Mouse (Mus musculus) midbrain, embryonic 12.5 days (tissue): ENCODE data around the gene Treml2. TPM values are rescaled to one million over a fixed set of nuclear protein-coding genes. Genes with fewer than 3 reads are reported as not detected.

Experiments
- ATAC-seq: fragments of 200-750 bp; cut with Nextera tagmentation; 2 replicates; pipeline ENCODE4 v1.8.0; 2017; ENCODE audit warnings: low read depth, moderate TSS enrichment, moderate library complexity; ENCODE audit not compliant: low FRiP score
- H3K27ac ChIP-seq: fragments of 300-500 bp; sonication (generic); replicated peaks from 2 replicates; pipeline ENCODE4 v1.5.1; 2016; ENCODE audit warnings: mild to moderate bottlenecking
- H3K27me3 ChIP-seq: fragments of 300-500 bp; sonication (generic); 2 replicates; pipeline ENCODE4 v1.6.1; 2016; ENCODE audit warnings: mild to moderate bottlenecking
- H3K36me3 ChIP-seq: fragments of 300-500 bp; sonication (generic); 2 replicates; pipeline ENCODE4 v1.6.1; 2016
- H3K4me1 ChIP-seq: fragments of 300-500 bp; sonication (generic); 2 replicates; pipeline ENCODE4 v1.6.1; 2016
- H3K4me2 ChIP-seq: fragments of 300-500 bp; sonication (generic); replicated peaks from 2 replicates; pipeline ENCODE4 v1.6.1; 2016; ENCODE audit warnings: mild to moderate bottlenecking, moderate library complexity
- H3K4me3 ChIP-seq: fragments of 300-500 bp; sonication (generic); 2 replicates; pipeline ENCODE4 v1.5.1; 2016; ENCODE audit warnings: mild to moderate bottlenecking
- H3K9ac ChIP-seq: fragments of 300-500 bp; sonication (generic); replicated peaks from 2 replicates; pipeline ENCODE4 v1.6.1; 2016; ENCODE audit warnings: mild to moderate bottlenecking, moderate library complexity
- H3K9me3 ChIP-seq: fragments of 300-500 bp; sonication (generic); 2 replicates; pipeline ENCODE4 v1.6.1; 2016; ENCODE audit warnings: mild to moderate bottlenecking
- WGBS: fragments of 180-500 bp; shearing (Covaris S2); methylation state at CpG from one replicate; pipeline ENCODE4 v1.1.7; 2016; 5-methylcytosine and 5-hydroxymethylcytosine counted together
- polyA plus RNA-seq: library from polyadenylated mRNA; unstranded; fragments of >200 nt; fragmentation: Nextera tagmentation; extraction: Ambion mirVana; gene quantifications from 2 replicates; pipeline ENCODE4 v1.2.1, GENCODE M21; 2016

Gene Treml2
- 0.17 and 0.26 TPM in 2 replicates for polyA plus RNA-seq

DNA sequence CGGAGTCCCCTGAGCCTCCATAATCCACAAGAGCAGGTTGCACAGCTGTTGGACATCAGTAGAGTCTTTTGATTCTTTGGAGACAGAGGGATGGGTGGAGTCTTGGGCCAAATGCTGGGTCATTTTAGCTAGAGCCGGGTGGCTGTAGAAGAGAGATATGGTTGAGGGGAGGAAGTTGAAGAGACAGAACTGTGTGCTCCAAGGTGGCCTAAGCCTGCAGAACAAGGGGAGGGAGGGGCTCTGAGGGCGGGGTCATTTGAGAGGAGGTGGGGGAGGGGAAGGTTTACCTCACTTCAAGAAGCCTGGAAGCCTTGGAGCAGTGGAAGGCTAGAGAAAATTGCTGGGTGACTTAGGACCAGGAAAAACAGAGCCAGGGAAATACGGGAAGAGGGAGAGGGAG is at the start of gene Treml2:
Gene Treml2 (plus strand): TSS at position 296 of the 400 bp plus-strand sequence.
- H3K4me2 ChIP-seq = no peak within 1 kb of the TSS
- no peak within 1 kb of the TSS for H3K27ac ChIP-seq
- H3K27me3 ChIP-seq = no peaks in the 10 kb centered on the region
- 31% methylated on average over 3 of the region's 4 CpGs for WGBS
- no peaks in the 10 kb centered on the region for H3K9me3 ChIP-seq
- no peak within 1 kb of the TSS for H3K9ac ChIP-seq
- no peak for ATAC-seq
- no peaks in the 10 kb centered on the region for H3K4me1 ChIP-seq
- H3K4me3 ChIP-seq = no peak within 1 kb of the TSS
- H3K36me3 ChIP-seq = no peaks in the 10 kb centered on the region

DNA sequence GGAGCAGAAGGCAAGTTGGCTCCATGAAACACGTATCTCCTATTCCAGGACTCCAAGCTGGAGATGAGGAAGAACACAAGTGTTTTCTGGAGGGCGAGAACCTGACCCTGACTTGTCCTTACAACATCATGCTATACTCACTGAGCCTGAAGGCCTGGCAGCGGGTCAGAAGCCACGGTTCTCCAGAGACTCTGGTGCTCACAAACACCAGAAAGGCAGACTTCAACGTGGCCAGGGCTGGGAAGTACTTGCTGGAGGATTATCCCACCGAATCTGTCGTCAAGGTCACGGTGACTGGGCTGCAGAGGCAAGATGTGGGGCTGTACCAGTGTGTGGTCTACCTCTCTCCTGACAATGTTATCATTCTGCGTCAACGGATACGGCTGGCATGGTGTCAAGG is 49.8 kb upstream of the Treml2 start:
- ATAC-seq = no peak
- Histone ChIP-seq H3K27ac (no peak overlapping the region), H3K9ac (no peak overlapping the region), H3K4me3 (no peak overlapping the region), H3K4me2 (no peak overlapping the region), H3K27me3 (no peaks in the 10 kb centered on the region), H3K36me3 (no peaks in the 10 kb centered on the region), H3K9me3 (no peaks in the 10 kb centered on the region), H3K4me1 (no peaks in the 10 kb centered on the region)
- WGBS = 82% methylated on average over 11 of the region's 11 CpGs

DNA sequence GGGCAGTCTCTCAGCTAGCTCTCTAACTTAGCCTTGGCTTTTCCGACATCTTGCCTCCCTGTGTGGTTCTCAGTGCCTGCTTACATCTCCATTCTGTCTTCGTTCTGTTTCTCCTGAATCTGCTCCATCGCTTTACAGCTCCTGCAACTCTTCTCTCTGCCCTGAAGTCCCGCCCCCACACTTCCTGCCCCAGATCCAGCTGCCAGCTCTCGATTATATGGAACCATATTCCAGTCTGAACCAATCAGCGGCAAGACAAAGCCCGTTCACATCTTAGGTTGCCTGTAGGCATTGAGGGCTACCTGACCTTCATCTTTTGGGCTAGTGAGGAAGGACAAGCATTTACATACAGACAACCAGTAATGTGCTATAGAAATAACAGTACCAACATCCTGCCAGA is 48.7 kb upstream of the Treml2 start:
- no peaks in the 10 kb centered on the region for H3K36me3 ChIP-seq
- no peak overlapping the region for H3K9ac ChIP-seq
- no peak overlapping the region for H3K4me3 ChIP-seq
- H3K27ac ChIP-seq = no peak overlapping the region
- H3K4me2 ChIP-seq = no peak overlapping the region
- WGBS = 90% methylated on average over 7 of the region's 7 CpGs
- ATAC-seq = no peak
- H3K4me1 ChIP-seq = no peaks in the 10 kb centered on the region
- H3K9me3 ChIP-seq = no peaks in the 10 kb centered on the region
- no peaks in the 10 kb centered on the region for H3K27me3 ChIP-seq

DNA sequence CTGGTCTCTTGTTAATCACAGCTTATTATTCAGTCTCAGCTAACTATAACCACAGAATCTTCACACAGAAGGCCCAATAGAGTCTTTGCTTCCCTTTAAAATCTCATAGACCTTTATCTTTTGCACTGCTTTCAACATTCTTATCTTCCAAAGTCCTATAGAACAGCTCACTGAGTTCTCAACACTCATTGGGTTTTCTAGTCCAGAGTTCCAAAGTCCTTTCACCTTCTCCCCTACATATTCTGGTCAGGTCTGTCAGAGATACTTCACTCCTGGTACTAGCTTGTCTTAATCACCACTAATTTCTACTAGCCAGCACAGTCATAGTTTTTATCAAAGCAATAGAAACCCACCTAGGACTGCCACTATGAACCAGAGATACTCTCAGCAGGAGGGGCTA is 42.7 kb upstream of the Treml2 start:
- H3K9me3 ChIP-seq = peaks cover 8% of the 10 kb centered on the region
- H3K9ac ChIP-seq = no peak overlapping the region
- H3K27ac ChIP-seq = no peak overlapping the region
- H3K4me3 ChIP-seq = no peak overlapping the region
- no peak overlapping the region for H3K4me2 ChIP-seq
- H3K36me3 ChIP-seq = no peaks in the 10 kb centered on the region
- no peaks in the 10 kb centered on the region for H3K27me3 ChIP-seq
- no peaks in the 10 kb centered on the region for H3K4me1 ChIP-seq
- no peak for ATAC-seq

DNA sequence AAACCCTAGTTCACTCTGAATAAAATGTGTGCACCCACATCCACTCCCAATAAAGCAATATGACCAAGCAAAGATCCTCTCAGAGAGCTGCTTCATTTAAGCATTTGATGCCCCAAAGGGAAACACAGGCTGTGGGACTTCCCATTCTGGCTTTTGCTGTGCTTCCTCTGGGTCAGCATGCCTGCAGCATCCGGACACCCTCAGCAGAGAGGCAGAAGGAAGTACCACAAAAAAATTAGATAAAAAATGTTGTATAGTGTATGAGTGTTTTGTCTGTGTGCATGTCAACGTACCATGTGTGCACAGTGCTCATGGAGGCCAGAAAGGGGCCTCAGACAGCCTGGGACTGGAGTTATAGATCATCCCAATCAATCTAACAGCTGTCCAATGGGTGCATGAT is 37.4 kb upstream of the Treml2 start:
- WGBS = 81% methylated on average over 2 of the region's 2 CpGs
- Histone ChIP-seq H3K36me3 (no peaks in the 10 kb centered on the region), H3K4me2 (no peak overlapping the region), H3K4me1 (peaks cover 12% of the 10 kb centered on the region; the same call in 1 of the 2 replicates), H3K9ac (no peak overlapping the region), H3K27ac (no peak overlapping the region), H3K4me3 (no peak overlapping the region), H3K9me3 (peaks cover 8% of the 10 kb centered on the region), H3K27me3 (no peaks in the 10 kb centered on the region)
- no peak for ATAC-seq

DNA sequence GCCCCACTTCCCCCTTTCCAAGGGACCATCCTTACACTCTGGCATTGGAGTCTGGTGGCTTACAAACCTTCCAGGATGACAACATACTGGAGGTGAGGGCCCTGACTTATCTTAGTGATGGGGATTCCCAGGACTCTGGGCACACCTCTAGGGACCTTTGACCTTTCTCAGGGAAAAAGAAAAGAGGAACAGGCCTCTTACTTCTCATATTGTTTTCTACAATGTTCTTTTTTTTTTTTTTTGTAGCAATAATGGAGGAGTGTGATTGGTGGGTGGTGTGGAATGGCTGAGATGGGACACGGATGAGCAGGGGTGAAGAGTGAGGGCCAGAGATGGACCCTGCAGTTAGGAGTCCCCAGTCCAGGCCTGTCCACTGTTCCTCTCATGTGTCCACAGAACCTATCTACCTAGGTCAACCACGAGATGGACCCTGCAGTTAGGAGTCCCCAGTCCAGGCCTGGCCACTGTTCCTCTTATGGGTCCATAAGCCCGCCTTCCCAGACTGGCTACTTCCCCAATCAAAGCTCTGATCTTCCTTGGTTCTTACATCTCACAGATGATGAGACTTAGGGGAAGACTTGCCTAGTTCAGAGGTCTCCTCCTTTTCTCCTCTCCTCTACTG is 35.4 kb upstream of the Treml2 start, which contains the start of gene Treml4:
Gene Treml4 (plus strand): TSS at position 555 of the 622 bp plus-strand sequence.
- Histone ChIP-seq H3K4me3 (no peak within 1 kb of the TSS), H3K27me3 (no peaks in the 10 kb centered on the region), H3K27ac (no peak within 1 kb of the TSS), H3K4me2 (no peak within 1 kb of the TSS), H3K9ac (no peak within 1 kb of the TSS), H3K36me3 (no peaks in the 10 kb centered on the region), H3K9me3 (peaks cover 7% of the 10 kb centered on the region), H3K4me1 (peaks cover 12% of the 10 kb centered on the region; the same call in 1 of the 2 replicates)
- ATAC-seq = no peak
- 82% methylated on average over 3 of the region's 3 CpGs for WGBS

DNA sequence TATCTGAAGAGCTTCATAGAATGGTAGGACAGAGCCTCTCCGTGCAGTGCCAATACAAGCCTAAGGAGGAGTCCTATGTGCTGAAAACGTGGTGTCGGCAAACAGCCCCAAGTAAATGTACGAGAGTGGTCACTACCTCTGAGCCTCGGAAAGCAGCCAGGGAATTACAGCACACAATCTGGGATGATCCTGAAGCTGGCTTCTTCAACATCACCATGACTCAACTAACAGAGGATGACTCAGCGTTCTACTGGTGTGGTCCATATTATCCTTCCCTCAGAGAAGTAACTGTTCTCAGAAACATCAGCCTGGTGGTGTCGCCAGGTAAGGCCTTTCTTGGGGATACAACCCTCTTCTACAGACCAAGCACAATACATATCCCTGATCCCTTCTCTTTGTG is 34.6 kb upstream of the Treml2 start:
- H3K9me3 ChIP-seq = no peaks in the 10 kb centered on the region
- no peak overlapping the region for H3K4me3 ChIP-seq
- H3K4me2 ChIP-seq = no peak overlapping the region
- no peak overlapping the region for H3K27ac ChIP-seq
- ATAC-seq = no peak
- H3K9ac ChIP-seq = no peak overlapping the region
- no peaks in the 10 kb centered on the region for H3K27me3 ChIP-seq
- no peaks in the 10 kb centered on the region for H3K36me3 ChIP-seq
- H3K4me1 ChIP-seq = peaks cover 12% of the 10 kb centered on the region; the same call in 1 of the 2 replicates
- WGBS = 91% methylated on average over 7 of the region's 7 CpGs

DNA sequence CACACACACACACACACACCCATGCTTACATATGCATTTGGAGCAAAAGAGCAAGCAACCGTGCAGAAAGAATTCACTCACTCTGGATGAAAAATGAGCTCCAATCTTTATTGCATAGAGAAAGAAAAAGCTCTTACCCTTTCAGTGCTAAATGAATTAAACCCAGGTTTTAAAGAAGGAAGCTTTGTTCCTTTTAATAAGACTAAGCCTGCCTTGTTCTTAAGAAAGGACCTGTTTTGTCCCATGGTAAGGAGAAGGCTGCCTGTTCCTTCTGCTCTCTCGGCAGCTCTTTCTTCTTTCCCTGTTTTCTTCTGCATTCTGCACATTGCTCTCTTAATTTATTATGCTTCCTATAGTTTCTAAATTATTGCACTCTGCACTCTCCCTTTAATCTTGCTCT is 33.2 kb upstream of the Treml2 start:
- Histone ChIP-seq H3K36me3 (no peaks in the 10 kb centered on the region), H3K4me3 (no peak overlapping the region), H3K27me3 (no peaks in the 10 kb centered on the region), H3K4me2 (no peak overlapping the region), H3K4me1 (peaks cover 12% of the 10 kb centered on the region; the same call in 1 of the 2 replicates), H3K9ac (no peak overlapping the region), H3K27ac (no peak overlapping the region), H3K9me3 (no peaks in the 10 kb centered on the region)
- ATAC-seq = no peak
- 13% methylated on average over 2 of the region's 2 CpGs for WGBS

DNA sequence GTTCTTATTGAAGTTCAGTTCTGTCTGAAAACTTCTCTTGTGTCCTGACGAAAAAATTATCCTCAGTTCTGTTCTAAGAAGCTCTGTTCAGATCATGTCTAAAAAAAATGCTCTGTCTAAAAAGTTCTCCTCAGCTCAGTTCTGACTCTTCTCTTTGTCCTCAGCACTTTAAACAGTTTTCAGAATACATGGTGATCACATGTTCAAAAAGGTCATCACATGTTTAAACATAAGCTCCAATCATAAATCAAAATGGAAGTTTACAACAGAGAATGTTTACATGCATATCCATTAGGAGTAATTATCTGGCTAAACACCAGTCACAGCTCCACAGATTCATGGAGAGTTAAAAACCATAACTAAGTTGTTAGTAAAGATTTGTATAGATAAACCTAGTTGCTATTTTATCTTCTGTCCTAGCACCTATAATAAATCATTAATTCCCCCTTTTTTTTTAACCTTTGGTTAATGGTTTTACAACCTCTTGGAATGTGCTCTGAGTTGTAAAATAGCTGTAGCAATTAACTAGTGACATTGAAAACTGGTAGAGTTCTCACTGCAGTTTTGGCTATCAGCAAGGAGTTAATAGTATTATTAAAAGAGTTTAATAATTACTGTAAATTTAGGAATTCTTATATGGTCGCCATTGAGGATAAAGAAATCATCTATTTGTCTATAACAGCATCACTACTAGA is 32.5 kb upstream of the Treml2 start:
- no peak overlapping the region for H3K4me2 ChIP-seq
- no peaks in the 10 kb centered on the region for H3K27me3 ChIP-seq
- peaks cover 12% of the 10 kb centered on the region; the same call in 1 of the 2 replicates for H3K4me1 ChIP-seq
- WGBS = 52% methylated on average over 2 of the region's 2 CpGs
- no peaks in the 10 kb centered on the region for H3K9me3 ChIP-seq
- no peak overlapping the region for H3K4me3 ChIP-seq
- no peaks in the 10 kb centered on the region for H3K36me3 ChIP-seq
- no peak overlapping the region for H3K9ac ChIP-seq
- no peak overlapping the region for H3K27ac ChIP-seq
- no peak for ATAC-seq

DNA sequence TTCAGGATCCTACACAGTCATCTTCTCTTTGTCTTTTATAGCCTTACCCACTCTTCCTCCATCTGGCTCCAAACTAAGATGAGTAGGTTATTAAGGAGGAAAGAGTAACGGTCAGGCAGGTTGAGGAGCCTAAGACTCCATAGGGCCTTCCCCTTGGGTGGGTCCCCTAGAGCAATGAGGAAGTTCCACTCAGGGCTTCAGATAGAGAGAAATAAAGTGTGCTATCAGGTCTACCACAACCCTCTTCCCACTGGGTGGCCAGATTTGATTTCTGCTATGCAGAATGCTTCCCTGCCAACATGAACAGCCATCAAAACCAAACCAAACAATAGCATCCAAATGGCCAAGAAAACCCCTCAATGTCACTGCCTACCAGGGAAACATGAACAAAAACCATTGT is 31.7 kb upstream of the Treml2 start:
- ATAC-seq = no peak
- Histone ChIP-seq H3K36me3 (no peaks in the 10 kb centered on the region), H3K4me2 (no peak overlapping the region), H3K27ac (no peak overlapping the region), H3K27me3 (no peaks in the 10 kb centered on the region), H3K4me3 (no peak overlapping the region), H3K9ac (no peak overlapping the region), H3K9me3 (no peaks in the 10 kb centered on the region), H3K4me1 (peaks cover 12% of the 10 kb centered on the region; the same call in 1 of the 2 replicates)
- WGBS = 92% methylated on average over 1 of the region's 1 CpGs

DNA sequence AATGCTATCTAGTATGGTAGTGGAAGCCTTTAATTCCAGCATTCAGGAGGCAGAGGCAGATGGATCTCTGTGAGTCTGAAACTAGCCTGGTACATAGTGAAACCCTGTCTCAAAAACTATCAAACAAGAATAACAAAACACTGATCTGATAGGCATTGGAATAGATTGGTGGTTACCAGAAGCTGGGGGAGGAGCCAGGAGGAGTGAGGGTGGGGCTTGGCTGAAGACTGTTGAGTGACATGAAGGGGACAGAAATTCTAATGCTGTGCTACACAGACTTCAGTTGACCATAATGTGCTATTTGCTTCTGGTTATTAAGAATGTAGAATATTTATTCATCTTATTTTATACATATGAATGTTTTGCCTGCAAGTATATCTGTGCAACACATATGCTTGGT is 31.0 kb upstream of the Treml2 start:
- Histone ChIP-seq H3K9me3 (no peaks in the 10 kb centered on the region), H3K4me3 (no peak overlapping the region), H3K4me2 (no peak overlapping the region), H3K9ac (no peak overlapping the region), H3K27me3 (no peaks in the 10 kb centered on the region), H3K27ac (no peak overlapping the region), H3K36me3 (no peaks in the 10 kb centered on the region), H3K4me1 (peaks cover 12% of the 10 kb centered on the region; the same call in 1 of the 2 replicates)
- ATAC-seq = no peak

DNA sequence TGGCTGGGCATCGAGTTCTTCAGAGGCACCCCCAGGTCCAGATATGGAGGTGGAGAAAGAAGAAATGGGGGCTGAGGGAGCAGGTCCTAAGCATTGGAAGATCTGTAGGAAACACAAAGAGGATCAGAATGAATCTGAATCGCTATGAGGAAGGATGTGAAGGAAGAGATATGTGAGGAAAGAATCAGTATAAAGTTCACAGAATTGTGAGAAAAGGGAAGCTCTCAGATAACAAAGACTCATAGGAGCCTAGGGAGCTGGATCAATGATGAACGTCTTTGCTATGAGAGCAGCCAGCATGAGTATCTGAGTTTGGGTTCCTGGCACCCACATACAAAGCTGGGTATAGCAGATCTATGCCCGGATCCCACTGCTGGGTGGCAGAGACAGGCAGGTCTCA is 29.5 kb upstream of the Treml2 start:
- H3K9me3 ChIP-seq = no peaks in the 10 kb centered on the region
- H3K4me2 ChIP-seq = no peak overlapping the region
- H3K9ac ChIP-seq = no peak overlapping the region
- no peaks in the 10 kb centered on the region for H3K36me3 ChIP-seq
- peaks cover 12% of the 10 kb centered on the region; the same call in 1 of the 2 replicates for H3K4me1 ChIP-seq
- WGBS = 71% methylated on average over 4 of the region's 4 CpGs
- H3K4me3 ChIP-seq = no peak overlapping the region
- no peak overlapping the region for H3K27ac ChIP-seq
- no peak for ATAC-seq
- no peaks in the 10 kb centered on the region for H3K27me3 ChIP-seq
